Mouse (Mus musculus): ENCODE results near the gene Mef2d.
A peak's percentile ranks its signal among the peaks of the same experiment; 100 is the strongest.

The Mef2d gene

DNA sequence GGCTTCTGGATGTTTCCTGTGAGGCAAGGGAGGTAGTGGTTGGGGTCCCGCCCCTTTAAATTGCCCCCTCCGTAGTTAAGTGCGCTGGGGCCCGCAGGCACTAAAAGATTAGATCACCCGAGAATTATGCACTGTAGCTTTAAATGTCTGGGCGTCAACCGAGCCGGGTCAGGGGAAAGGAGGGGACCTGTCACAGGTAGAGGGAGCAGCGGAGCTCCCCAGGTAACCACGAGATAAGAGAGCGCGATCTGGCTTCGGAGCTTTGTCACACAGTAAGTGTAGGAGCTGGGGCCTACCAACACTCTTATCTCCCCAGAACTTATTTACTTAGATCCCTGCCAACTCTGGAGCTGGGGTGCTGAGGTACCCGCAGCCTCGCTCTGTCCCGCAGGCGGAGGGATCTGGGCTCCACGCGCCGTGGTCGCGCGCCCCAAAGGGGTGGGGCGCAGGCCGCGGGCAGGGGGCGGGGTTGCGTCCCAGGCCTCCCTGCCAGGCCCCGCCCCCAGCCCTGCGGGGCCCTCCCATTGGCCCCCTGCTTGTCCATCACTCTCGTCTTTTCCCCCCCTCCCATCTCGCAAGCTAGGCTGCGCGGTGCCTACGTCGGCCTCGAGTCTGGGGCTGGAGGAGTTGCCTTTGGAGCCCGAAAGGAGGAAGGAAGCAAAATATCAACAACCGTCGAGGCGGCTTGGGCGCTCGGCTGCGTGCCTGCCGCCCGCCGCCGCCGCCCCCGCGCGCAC lies at the start of gene Mef2d:
Mef2d (plus strand) TSS at position 586 of the 737 bp plus-strand sequence.
- DNase-seq (ENCODE audit: low spot score): peak; percentile 80

GRCm38 (mm10) chr3:88094126-88094525 lies 48.0 kb upstream of the Mef2d start:
- DNase-seq (ENCODE audit: low spot score): no peak

- no peak for DNase-seq (ENCODE audit: low spot score)
These were observed 44.5 kb upstream of the Mef2d start for GRCm38 (mm10) chr3:88097666-88098065.

DNA sequence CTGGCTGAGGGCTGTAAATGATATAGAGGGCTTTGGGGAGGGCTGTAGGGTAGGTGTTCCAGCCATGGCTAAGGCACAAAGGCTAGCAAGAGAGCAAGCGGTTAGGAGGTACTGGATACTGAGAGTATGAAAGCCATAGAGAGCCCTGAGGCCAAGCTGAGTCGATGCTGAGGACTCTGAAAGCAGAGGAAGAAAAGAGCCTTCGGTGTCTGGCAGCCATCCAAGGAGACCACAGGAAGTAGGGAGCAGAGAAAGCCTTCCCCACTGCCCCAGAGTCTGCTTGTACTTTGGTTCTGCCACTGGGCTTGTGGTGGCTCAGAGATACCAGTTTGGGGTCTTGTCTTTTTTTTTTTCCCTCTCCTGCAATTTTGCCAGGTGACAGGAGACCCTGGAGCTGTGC lies 41.9 kb upstream of the Mef2d start:
- DNase-seq (ENCODE audit: low spot score): no peak

DNA sequence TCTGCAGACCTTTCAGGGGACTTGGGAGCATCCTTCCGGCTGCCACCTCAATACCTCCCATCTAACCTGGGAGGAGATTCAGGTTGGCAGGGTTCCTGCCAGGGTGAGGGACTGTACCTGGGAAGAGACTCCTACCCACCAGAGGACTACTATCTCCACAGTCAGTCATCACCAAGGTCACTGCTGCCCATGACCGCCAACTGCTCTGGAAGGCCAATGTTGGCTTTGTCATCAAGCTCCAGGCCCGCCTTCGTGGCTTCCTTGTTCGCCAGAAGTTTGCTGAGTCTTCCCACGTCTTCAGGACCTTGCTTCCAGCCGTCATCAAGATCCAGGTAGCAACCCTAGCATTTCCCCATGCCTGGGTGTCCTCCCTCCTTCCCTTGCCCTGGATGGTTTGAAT lies 40.4 kb upstream of the Mef2d start:
- no peak for DNase-seq (ENCODE audit: low spot score)

DNA sequence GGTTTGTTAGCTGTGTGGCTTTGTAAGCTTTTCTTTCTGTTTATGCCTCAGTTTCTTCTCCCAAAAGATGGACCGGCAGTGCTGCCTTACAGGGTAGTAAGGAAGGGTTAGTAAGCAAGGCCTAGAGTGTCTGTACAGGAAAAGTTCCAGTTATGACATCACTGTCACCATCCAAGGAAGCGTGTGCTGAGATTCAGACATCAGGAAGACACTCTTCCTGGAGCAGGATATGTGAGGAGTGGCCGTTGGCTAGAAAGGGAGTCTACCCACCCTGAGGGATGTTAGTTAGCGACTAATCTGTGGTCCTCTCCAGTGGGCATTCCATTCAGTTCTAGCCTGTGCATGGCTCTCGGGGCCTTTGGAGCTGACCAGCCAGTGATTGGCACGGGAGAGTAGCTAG lies 40.0 kb upstream of the Mef2d start:
- DNase-seq (ENCODE audit: low spot score): no peak

- no peak for DNase-seq (ENCODE audit: low spot score)
These were observed 39.6 kb upstream of the Mef2d start for GRCm38 (mm10) chr3:88102611-88103010.

DNA sequence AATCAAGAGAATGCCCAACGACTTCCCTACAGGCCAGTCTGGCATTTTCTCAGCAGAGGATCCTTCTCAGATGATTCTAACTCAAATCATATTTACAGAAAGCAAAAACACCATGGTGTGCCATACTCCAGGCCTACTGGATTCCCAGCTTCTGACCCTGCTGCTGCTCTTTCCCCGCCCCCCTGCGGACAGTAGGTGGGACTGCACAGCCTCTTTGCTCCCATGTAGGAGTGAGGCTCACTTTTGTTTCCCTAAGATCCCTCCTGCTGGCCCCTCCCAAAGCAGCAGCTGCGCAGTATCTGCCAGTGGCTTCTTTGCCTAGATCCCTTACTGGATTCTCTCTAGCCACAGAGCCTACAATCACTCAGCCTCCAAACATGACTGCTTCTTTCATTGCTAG lies 36.0 kb upstream of the Mef2d start:
- DNase-seq (ENCODE audit: low spot score): no peak

DNA sequence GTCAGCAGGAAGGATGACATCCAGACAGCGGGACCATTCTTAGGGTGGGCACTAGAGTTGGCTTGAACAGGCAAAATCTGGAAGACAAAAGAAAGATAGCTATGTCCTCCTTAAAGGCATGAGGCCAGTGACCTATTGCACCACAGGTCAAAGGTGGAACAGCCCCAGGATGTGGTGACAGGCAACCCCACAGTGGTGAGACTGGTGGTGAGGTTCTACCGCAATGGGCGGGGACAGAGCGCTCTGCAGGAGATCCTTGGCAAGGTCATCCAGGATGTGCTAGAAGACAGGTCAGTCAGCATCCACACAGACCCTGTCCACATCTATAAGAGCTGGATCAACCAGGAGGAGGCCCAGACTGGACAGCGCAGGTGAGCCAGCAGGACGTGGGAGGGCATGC lies 33.0 kb upstream of the Mef2d start:
- DNase-seq (ENCODE audit: low spot score): no peak

DNA sequence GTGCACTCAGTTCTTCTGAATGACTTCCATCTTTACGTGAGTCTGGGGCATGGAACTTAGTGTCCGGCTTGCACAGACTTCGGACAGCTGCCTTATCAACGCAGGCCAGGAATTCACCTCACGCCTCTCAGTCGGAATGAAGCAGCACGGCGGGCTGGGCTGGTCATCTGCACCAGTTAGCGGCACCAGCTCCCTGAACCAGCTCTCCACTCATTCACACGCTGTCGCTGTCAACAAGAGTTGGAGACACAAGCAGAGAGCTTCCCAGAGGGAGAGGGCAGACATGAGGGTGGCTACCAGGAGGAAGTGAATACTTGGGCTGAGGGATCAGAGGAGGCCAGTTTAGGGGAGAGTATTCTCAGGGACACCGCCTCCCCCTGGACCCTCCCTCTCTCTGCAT lies 27.8 kb upstream of the Mef2d start:
- DNase-seq (ENCODE audit: low spot score): no peak

GRCm38 (mm10) chr3:88120117-88120651 lies 22.0 kb upstream of the Mef2d start:
- DNase-seq (ENCODE audit: low spot score): no peak

- no peak for DNase-seq (ENCODE audit: low spot score)
These were observed 20.7 kb upstream of the Mef2d start for GRCm38 (mm10) chr3:88121164-88122131.

DNA sequence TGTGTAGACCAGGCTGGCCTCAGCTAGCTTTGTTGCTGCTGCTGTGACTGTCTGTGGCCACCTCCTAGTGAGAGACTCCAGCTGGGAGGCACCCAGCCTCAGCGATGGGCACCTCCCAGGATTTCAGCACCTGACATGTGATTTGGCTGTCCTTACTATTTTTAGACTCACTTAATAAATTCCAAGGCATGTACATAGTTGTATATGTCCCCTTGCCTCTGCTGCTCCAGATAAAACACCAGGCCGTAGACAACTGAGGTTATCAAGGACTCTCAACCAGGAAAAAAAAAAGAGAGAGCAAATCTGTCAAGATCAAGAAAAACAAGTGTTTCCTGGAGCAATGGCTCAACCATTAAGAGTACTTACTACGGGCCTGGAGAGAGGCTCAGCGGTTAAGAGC lies 17.0 kb upstream of the Mef2d start:
- no peak for DNase-seq (ENCODE audit: low spot score)

GRCm38 (mm10) chr3:88126181-88126580 lies 16.0 kb upstream of the Mef2d start:
- no peak for DNase-seq (ENCODE audit: low spot score)

GRCm38 (mm10) chr3:88127636-88128035 lies 14.5 kb upstream of the Mef2d start:
- no peak for DNase-seq (ENCODE audit: low spot score)

DNA sequence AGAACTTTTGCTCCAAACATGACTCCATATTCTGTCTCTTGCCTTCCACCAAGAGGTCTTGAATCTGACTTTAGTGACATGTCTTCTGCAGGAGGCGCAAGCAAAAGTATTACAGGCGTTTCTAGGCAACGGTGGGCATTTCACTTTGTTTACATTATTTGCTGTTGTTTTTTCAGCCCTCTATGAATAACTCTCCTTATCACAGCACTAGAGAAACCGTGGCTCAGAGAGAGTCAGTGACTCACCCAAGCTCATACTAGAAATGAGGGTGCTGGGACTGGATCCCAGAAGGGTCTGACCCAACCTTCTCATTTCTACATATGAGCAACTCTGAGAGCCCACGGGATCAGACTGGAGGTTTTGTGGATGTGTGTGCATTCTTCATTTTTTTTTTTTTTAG lies 14.1 kb upstream of the Mef2d start:
- no peak for DNase-seq (ENCODE audit: low spot score)

GRCm38 (mm10) chr3:88129006-88129405 lies 13.2 kb upstream of the Mef2d start:
- no peak for DNase-seq (ENCODE audit: low spot score)

DNA sequence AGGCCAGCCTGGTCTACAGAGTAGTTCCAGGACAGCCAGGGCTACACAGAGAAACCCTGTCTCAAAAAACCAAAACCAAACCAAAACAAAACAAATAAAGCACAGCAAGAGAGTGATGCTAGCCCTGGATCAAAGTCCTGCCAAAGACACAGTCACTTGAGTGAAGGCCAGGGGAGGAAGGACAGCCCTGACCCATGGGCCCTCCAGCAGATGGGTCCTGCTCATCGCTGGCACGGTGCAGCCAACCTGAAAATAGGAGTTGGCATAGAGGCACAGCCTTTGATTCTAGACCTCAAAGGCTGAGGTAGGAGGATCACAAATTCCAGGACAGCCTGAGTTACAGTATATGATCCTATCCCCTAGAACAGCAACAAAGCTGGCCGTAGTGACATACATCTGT lies 11.1 kb upstream of the Mef2d start:
- DNase-seq (ENCODE audit: low spot score): no peak

DNA sequence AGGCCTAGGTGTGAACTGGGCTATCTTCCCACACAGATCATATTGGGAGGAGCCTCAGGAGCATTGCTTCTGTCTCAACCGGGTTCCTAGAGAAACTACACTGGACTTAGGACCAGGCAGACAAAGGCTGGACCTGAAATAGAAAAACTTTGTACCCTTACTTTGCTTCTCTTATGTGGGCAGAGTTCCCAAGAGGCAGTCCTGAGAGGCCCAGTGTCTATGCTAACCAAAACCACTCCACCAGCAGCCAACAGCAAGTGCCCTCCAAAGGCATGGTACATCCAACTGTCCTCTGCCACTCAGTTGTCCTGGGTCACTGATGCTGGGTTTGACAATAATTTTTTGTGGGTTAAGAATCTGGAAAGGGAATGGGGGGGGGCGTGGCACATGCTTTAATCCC lies 9.7 kb upstream of the Mef2d start:
- DNase-seq (ENCODE audit: low spot score): no peak

DNA sequence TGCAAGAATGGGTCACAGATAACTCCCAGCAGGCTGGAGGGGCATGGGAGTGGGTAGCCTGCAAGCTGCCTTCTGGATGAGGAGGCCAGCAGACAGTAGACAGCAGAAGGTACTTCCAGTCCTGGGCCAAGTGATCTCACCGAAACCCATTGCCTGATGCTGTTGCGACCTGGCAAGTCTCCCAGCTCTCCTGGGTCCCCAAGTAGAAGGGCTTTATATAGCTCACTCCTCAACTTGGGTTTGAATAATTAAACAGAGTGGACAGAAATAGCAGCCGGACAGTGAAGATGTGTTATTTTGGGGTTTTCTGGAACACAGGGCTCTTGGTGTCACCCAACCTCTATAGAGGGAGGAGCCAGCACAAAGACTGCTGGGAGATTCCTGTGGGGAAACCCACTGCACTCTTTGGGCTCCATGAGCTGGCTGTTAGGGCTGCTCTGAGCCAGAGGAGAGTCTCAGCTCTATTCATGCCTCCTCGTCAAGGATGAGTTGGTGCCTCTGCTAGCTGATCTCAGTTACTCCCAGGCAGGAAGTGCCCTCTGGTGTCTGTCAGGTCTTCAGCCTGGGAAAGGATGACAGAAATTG lies 8.9 kb upstream of the Mef2d start:
- no peak for DNase-seq (ENCODE audit: low spot score)

GRCm38 (mm10) chr3:88136346-88136745 lies 5.8 kb upstream of the Mef2d start:
- no peak for DNase-seq (ENCODE audit: low spot score)

DNA sequence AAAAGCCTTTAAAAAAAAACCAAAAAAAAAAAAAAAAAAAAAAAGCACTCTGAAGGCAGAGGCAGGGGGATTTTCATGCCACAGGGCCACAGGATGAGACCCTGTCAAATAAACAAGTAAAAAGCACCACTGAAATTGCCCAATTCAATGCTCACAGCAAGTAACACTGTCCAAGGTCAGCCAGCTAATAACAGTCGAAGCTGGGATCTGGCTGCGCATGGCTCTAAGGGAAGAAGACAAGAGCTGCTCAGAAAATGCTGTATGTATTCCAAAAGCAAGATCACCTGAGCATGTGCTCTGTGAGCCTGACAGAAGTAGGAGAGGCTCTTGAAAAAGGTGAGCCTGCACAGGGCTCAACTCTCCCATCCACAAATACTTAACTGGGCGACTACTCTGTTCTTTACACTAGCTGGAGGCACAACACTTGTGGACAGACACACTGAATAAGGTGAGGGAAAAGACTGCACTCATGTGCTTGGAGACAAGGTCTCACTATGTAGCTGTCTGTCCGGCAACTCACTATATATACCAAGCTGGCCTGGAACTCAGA lies 5.2 kb upstream of the Mef2d start:
- no peak for DNase-seq (ENCODE audit: low spot score)

Data from urinary bladder, postnatal 10 days (tissue).